Mouse (Mus musculus) testis, adult 2 months (tissue): Measurements from ENCODE around the gene Zfhx3.

Source experiments
- CTCF ChIP-seq: fragments of 200-500 bp; IDR thresholded peaks from 2 replicates; pipeline ENCODE4 v1.5.1; 2012; ENCODE audit warnings: low read depth, mild to moderate bottlenecking, inconsistent platforms, low read length, moderate library complexity; ENCODE audit not compliant: control insufficient read depth, insufficient read depth, insufficient replicate concordance
- POLR2A ChIP-seq: fragments of 200-500 bp; IDR thresholded peaks from 2 replicates; pipeline ENCODE4 v1.6.1; 2012; ENCODE audit warnings: low read depth, mild to moderate bottlenecking, inconsistent platforms, low read length, moderate library complexity; ENCODE audit not compliant: control insufficient read depth

DNA sequence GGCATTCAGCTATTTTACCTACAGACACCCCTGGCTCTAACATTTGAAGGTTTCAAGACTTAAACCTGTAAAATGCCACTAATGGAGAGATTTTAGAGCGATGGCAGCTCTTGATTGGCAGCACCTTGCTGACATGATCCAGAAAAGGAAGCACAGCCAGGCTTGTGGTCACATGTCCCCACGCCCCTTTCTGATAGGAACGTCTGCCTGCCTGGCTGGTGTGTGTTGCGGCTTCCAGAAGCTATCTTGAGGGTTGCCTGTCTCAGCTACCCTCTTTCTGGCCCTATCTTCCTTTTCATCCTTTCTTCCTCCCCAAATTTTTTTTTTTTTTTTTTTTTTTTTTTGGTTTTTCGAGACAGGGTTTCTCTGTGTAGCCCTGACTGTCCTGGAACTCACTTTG, 899.9 kb downstream of the Zfhx3 start:
- no peak for TF ChIP-seq POLR2A
- no peak for TF ChIP-seq CTCF
